Mouse (Mus musculus): ENCODE measurements at regions not wholly inside any gene's neighbourhood (a gene's known extent, or its start where the extent isn't known, plus 50 kb on each side); places are given as distances from the start of the nearest gene placed in this dataset.

GRCm38 (mm10) chr7:36066725-36067124 is 263.9 kb upstream of the Zfp507 start:
- no peak for TF ChIP-seq CTCF (IDR thresholded peaks at IDR 0.05; ENCODE audit: extremely low read depth, insufficient read depth, low read length)
- TF ChIP-seq POLR2A (IDR thresholded peaks at IDR 0.05; ENCODE audit: extremely low read depth, insufficient read depth, low read length), result no peak
